Mouse (Mus musculus) heart, adult 2 months (tissue): ENCODE measurements around the gene 4933415A04Rik.

Experiments
- CTCF ChIP-seq: fragments of 200-600 bp; IDR thresholded peaks from 2 replicates; pipeline ENCODE4 v1.8.1; 2022; ENCODE audit warnings: antibody characterized with exemption, mild to moderate bottlenecking, moderate library complexity
- EP300 ChIP-seq: fragments of 200-500 bp; IDR thresholded peaks from 2 replicates; pipeline ENCODE4 v1.6.1; 2011; ENCODE audit warnings: low read depth, low read length, control low read depth; ENCODE audit not compliant: insufficient read depth

GRCm38 (mm10) chr11:43565414-43565813 is 21.4 kb upstream of the 4933415A04Rik start:
- TF ChIP-seq CTCF (no peak), EP300 (no peak)
